ENCODE assay signal across 27 mouse cellular contexts in genomic region chr2:34608917-34609316, GRCm38 (mm10).
DNase-seq lines count a peak whose midpoint lies in the region; ATAC-seq and TF ChIP-seq lines count a peak whose summit lies in the region.
"Had no signal": no experiment of that assay in that cellular context is flagged by ENCODE, and none has a peak within 500 bp of the region (broad histone marks: within the 10 kb centered on the region; RNA-seq: fewer than 3 reads in every experiment).

No protein-coding gene starts in this region.

- DNase-seq in heart, adult 9 months (ENCODE audit: low spot score in 2 of 2) = no peak
- peak; percentile 47 for DNase-seq in left cerebral cortex, postnatal 4 days
- DNase-seq in left cerebral cortex, postnatal 14 days (ENCODE audit: low spot score in 2 of 2) = no peak
- no peak for DNase-seq in hindbrain, postnatal 0 days (ENCODE audit: low spot score)
- no peak for DNase-seq in urinary bladder, postnatal 25 days (ENCODE audit: low spot score)
- DNase-seq: cerebellum, adult 18-20 months; cerebellum, postnatal 14 days; gastrocnemius, postnatal 10 days; heart, postnatal 10 days; kidney, adult 9 months; kidney, postnatal 10 days; lung, embryonic 14.5 days; lung, postnatal 14 days; right cerebral cortex, postnatal 25 days; thymus, adult 18-20 months; thymus, postnatal 25 days had no signal

- WGBS in heart, embryonic 12.5 days = 42% methylated on average over 3 of the region's 3 CpGs
- WGBS in hindbrain, postnatal 0 days = 42% methylated on average over 3 of the region's 3 CpGs

- peak overlapping the region; percentile 1; the same call in 1 of the 2 replicates for H3K27ac ChIP-seq in heart, embryonic 12.5 days (ENCODE audit: poor library complexity, severe bottlenecking)
- H3K27ac ChIP-seq in hindbrain, postnatal 0 days = peak overlapping the region; percentile 51; the same call in 1 of the 2 replicates
- H3K27ac ChIP-seq: embryonic facial prominence, embryonic 10.5 days; embryonic facial prominence, embryonic 15.5 days; forebrain, embryonic 12.5 days; limb, embryonic 12.5 days; liver, embryonic 15.5 days; midbrain, embryonic 12.5 days; stomach, embryonic 15.5 days had no signal

- no peak for ATAC-seq in heart, embryonic 12.5 days (ENCODE audit: insufficient number of reproducible peaks, low FRiP score)
- no peak for ATAC-seq in hindbrain, postnatal 0 days
- ATAC-seq: CD4-positive, CD25-positive, alpha-beta regulatory T cell, adult 4 months had no signal

- TF ChIP-seq CTCF in C2C12 (IDR thresholded peaks at IDR 0.05; ENCODE audit: control insufficient read depth, insufficient read depth, insufficient read length) = no peak
- TF ChIP-seq CTCF in hindbrain, postnatal 0 days (IDR thresholded peaks at IDR 0.05; ENCODE audit: low read depth) = no peak

- H3K9ac ChIP-seq in heart, embryonic 12.5 days = no peak overlapping the region
- no peak overlapping the region for H3K9ac ChIP-seq in hindbrain, postnatal 0 days (replicated peaks; ENCODE audit: low read length)
- H3K9ac ChIP-seq: embryonic facial prominence, embryonic 15.5 days; forebrain, embryonic 12.5 days; limb, embryonic 12.5 days; liver, embryonic 15.5 days; lung, embryonic 14.5 days; midbrain, embryonic 12.5 days; stomach, embryonic 15.5 days had no signal

- H3K79me2 ChIP-seq in C2C12 (ENCODE audit: control insufficient read depth, insufficient read depth) = no peaks in the 10 kb centered on the region

- H3K4me2 ChIP-seq in heart, embryonic 12.5 days = no peak overlapping the region
- no peak overlapping the region for H3K4me2 ChIP-seq in hindbrain, postnatal 0 days (ENCODE audit: low read depth, low read length)
- H3K4me2 ChIP-seq: embryonic facial prominence, embryonic 15.5 days; forebrain, embryonic 12.5 days; heart, embryonic 11.5 days; limb, embryonic 12.5 days; liver, embryonic 15.5 days; lung, embryonic 14.5 days; midbrain, embryonic 12.5 days; stomach, embryonic 15.5 days had no signal

- H3K9me3 ChIP-seq in heart, embryonic 12.5 days (replicated peaks) = no peaks in the 10 kb centered on the region
- no peaks in the 10 kb centered on the region for H3K9me3 ChIP-seq in hindbrain, postnatal 0 days (ENCODE audit: low read length)
- H3K9me3 ChIP-seq: embryonic facial prominence, embryonic 10.5 days; embryonic facial prominence, embryonic 15.5 days; forebrain, embryonic 12.5 days; limb, embryonic 12.5 days; liver, embryonic 15.5 days; midbrain, embryonic 12.5 days; stomach, embryonic 15.5 days had no signal

- no peaks in the 10 kb centered on the region for H3K79me3 ChIP-seq in C2C12 (ENCODE audit: low read depth)

- no peak overlapping the region for H3K4me3 ChIP-seq in heart, embryonic 12.5 days
- no peak overlapping the region for H3K4me3 ChIP-seq in C2C12 (ENCODE audit: insufficient read depth, poor library complexity, severe bottlenecking)
- H3K4me3 ChIP-seq in hindbrain, postnatal 0 days (ENCODE audit: low read length) = no peak overlapping the region
- H3K4me3 ChIP-seq: embryonic facial prominence, embryonic 10.5 days; embryonic facial prominence, embryonic 15.5 days; forebrain, embryonic 12.5 days; limb, embryonic 12.5 days; liver, embryonic 15.5 days; midbrain, embryonic 12.5 days; stomach, embryonic 15.5 days had no signal

- 0 out of 2 replicates have a peak, but pooled peaks cover 11% of the 10 kb centered on the region for H3K36me3 ChIP-seq in heart, embryonic 12.5 days
- H3K36me3 ChIP-seq in C2C12 (ENCODE audit: control insufficient read depth, insufficient read depth) = peaks cover 12% of the 10 kb centered on the region
- H3K36me3 ChIP-seq in hindbrain, postnatal 0 days (ENCODE audit: insufficient read depth, low read length) = no peaks in the 10 kb centered on the region
- H3K36me3 ChIP-seq: forebrain, embryonic 12.5 days; liver, embryonic 15.5 days; midbrain, embryonic 12.5 days; stomach, embryonic 15.5 days had no signal

- H3K27me3 ChIP-seq in heart, embryonic 12.5 days (replicated peaks) = no peaks in the 10 kb centered on the region
- no peaks in the 10 kb centered on the region for H3K27me3 ChIP-seq in C2C12 (ENCODE audit: control insufficient read depth, insufficient read depth, insufficient read length)
- H3K27me3 ChIP-seq in hindbrain, postnatal 0 days (ENCODE audit: insufficient read depth, low read length) = no peaks in the 10 kb centered on the region
- H3K27me3 ChIP-seq: embryonic facial prominence, embryonic 15.5 days; limb, embryonic 12.5 days; liver, embryonic 15.5 days; stomach, embryonic 15.5 days had no signal

- H3ac ChIP-seq in C2C12 (ENCODE audit: control insufficient read depth, insufficient read length, low read depth) = peak overlapping the region; percentile 21

- intact Hi-C loops in left cerebral cortex, postnatal 4 days (cut with DNase I) = no loop called here
- intact Hi-C loops in left cerebral cortex, postnatal 14 days (cut with DNase I) = no loop called here

- H3K4me1 ChIP-seq in heart, embryonic 12.5 days (replicated peaks) = peaks cover 16% of the 10 kb centered on the region
- no peaks in the 10 kb centered on the region for H3K4me1 ChIP-seq in hindbrain, postnatal 0 days (ENCODE audit: insufficient read depth, low read length)
- H3K4me1 ChIP-seq: embryonic facial prominence, embryonic 15.5 days; liver, embryonic 15.5 days had no signal

TF ChIP-seq in C2C12, 6 proteins besides CTCF, POLR2A, EP300 and RAD21:
- no peak for TF ChIP-seq CEBPB (IDR thresholded peaks at IDR 0.05; ENCODE audit: low read depth)
